Mouse (Mus musculus): ENCODE data around the gene Ostm1. TPM values are rescaled to one million over a fixed set of nuclear protein-coding genes. Genes with fewer than 3 reads are reported as not detected.

The Ostm1 gene
- polyA plus RNA-seq, 1 experiment from 2014 or later = 13.5 TPM

DNA sequence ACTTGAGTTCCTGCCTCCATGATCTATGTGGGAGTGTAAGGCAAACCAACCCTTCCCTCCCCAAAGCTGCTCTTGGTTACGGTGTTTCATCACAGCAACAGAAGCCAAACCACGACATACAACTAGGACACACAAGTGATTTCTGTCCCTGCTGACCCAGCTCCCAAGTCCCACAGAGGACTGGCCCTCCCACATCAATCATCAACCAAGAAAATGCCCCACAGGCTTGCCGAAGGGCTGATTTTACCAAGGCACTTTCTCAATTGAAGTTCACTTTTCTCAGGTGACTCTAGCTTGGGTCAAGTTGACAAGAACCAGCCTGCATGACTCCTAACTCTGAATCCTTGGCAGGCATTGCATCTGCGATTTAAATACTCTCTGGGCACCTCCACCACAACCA is 91.9 kb downstream of the Ostm1 start:
- H3K4me1 ChIP-seq (replicated peaks; ENCODE audit: control insufficient read depth, insufficient read depth) = no peaks in the 10 kb centered on the region
- no peak overlapping the region for H3K27ac ChIP-seq (replicated peaks)
- no peaks in the 10 kb centered on the region for H3K9me3 ChIP-seq (ENCODE audit: control insufficient read depth, low read length)
- DNase-seq (ENCODE audit: low spot score) (no peak), ATAC-seq (ENCODE audit: low FRiP score, low TSS enrichment) (no peak)
- no peak overlapping the region for H3K9ac ChIP-seq (ENCODE audit: low read length)
- H3K4me3 ChIP-seq (ENCODE audit: low read depth, low read length) = no peak overlapping the region
- no peaks in the 10 kb centered on the region for H3K36me3 ChIP-seq (ENCODE audit: control insufficient read depth, insufficient read depth, low read length)
- no peak for TF ChIP-seq EP300 (optimal IDR thresholded peaks at IDR 0.05)
- no peak for TF ChIP-seq CTCF (IDR thresholded peaks at IDR 0.05; ENCODE audit: low read depth)
- no peak overlapping the region for H3K4me2 ChIP-seq (replicated peaks; ENCODE audit: low read depth)
- H3K27me3 ChIP-seq (ENCODE audit: control insufficient read depth, insufficient read depth, low read length) = no peaks in the 10 kb centered on the region
- 80% methylated on average over 4 of the region's 4 CpGs for WGBS

- ATAC-seq (ENCODE audit: low FRiP score, low TSS enrichment) (no peak), DNase-seq (ENCODE audit: low spot score) (no peak)
- Histone ChIP-seq H3K36me3 (ENCODE audit: control insufficient read depth, insufficient read depth, low read length) (no peaks in the 10 kb centered on the region), H3K27me3 (ENCODE audit: control insufficient read depth, insufficient read depth, low read length) (no peaks in the 10 kb centered on the region), H3K4me3 (ENCODE audit: low read depth, low read length) (peak overlapping the region; percentile 80), H3K4me2 (replicated peaks; ENCODE audit: low read depth) (peak overlapping the region; percentile 95), H3K4me1 (replicated peaks; ENCODE audit: control insufficient read depth, insufficient read depth) (no peaks in the 10 kb centered on the region), H3K27ac (replicated peaks) (no peak overlapping the region), H3K9me3 (ENCODE audit: control insufficient read depth, low read length) (no peaks in the 10 kb centered on the region), H3K9ac (ENCODE audit: low read length) (peak overlapping the region; percentile 79)
- 42% methylated on average over 6 of the region's 6 CpGs for WGBS
- TF ChIP-seq CTCF (IDR thresholded peaks at IDR 0.05; ENCODE audit: low read depth) = no peak
- TF ChIP-seq EP300 (optimal IDR thresholded peaks at IDR 0.05) = no peak
Observed at GRCm38 (mm10) chr10:42678331-42678730, 94.7 kb downstream of the Ostm1 start.

DNA sequence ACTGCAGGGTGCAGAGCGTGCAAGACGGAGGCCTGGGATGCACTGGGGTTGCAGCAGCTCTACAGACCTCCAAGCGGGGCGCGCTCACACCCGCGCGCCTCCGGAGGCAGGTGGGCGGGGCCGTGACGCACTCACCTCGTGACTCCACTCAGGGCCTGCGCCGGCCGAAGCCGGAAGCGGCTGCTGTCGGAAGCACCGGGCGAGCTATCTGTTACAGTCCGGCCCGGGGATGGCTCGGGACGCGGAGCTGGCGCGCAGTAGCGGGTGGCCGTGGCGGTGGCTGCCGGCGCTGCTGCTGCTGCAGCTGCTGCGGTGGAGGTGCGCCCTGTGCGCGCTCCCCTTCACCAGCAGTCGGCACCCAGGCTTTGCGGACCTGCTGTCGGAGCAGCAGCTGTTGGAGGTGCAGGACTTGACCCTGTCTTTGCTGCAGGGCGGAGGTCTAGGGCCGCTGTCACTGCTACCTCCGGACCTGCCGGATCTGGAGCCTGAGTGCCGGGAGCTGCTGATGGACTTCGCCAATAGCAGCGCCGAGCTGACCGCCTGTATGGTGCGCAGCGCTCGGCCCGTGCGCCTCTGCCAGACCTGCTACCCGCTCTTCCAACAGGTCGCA is 95.2 kb downstream of the Ostm1 start:
- under 1% methylated on average over 53 of the region's 56 CpGs for WGBS

DNA sequence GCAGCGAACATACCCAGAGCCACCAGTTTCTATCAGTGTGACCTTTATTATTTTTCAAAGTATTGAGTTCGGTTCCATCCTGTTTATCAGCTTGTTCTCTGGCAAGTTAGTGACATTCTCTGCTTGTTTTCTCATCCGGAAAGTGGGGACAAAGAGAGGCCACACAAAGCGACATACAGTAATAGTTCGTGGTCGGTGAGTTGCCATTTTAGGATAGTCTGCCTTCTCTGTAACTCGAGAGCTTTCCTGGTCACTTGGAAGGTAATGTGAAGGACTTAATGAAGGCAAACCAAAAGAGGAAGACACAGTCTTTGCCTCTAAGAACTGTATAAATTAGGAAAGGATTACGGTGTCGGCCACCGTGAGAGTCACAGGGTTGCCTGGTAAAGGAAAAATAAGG is 96.0 kb downstream of the Ostm1 start:
- WGBS = 19% methylated on average over 10 of the region's 10 CpGs
- peak overlapping the region; percentile 79 for H3K9ac ChIP-seq (ENCODE audit: low read length)

More for the DNA sequence above, 95.2 kb downstream of the Ostm1 start:
- TF ChIP-seq CTCF (IDR thresholded peaks at IDR 0.05; ENCODE audit: low read depth) = peak; percentile 38; the same call in 1 of the 2 replicates
- no peak for TF ChIP-seq EP300 (optimal IDR thresholded peaks at IDR 0.05)
- ATAC-seq (ENCODE audit: low FRiP score, low TSS enrichment) (peak; percentile 98), DNase-seq (ENCODE audit: low spot score) (peak; percentile 94)
- Histone ChIP-seq H3K9ac (ENCODE audit: low read length) (peak overlapping the region; percentile 79), H3K27ac (replicated peaks) (peak overlapping the region; percentile 69), H3K4me2 (replicated peaks; ENCODE audit: low read depth) (peak overlapping the region; percentile 95), H3K4me3 (ENCODE audit: low read depth, low read length) (peak overlapping the region; percentile 80), H3K9me3 (ENCODE audit: control insufficient read depth, low read length) (no peaks in the 10 kb centered on the region), H3K36me3 (ENCODE audit: control insufficient read depth, insufficient read depth, low read length) (no peaks in the 10 kb centered on the region), H3K27me3 (ENCODE audit: control insufficient read depth, insufficient read depth, low read length) (no peaks in the 10 kb centered on the region), H3K4me1 (replicated peaks; ENCODE audit: control insufficient read depth, insufficient read depth) (no peaks in the 10 kb centered on the region)

DNA sequence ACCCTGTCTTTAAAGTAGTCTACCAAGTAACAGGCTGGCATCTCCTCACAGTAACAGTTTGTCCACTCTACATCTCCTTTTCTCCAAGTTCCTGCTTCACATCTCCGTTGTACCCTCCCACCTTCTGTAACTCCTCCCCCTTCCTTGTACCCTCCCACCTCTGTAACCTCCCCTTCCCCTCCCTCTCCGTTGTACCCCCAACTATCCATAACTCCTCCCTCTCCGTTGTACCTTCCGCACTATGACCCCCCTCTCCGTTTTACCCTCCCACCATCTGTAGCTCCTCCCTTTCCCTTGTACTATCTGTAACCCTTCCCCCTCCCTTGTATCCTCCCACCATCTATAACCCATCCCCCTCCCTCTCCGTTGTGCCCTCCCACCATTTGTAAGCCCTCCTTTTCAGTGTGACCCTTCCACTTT is 97.0 kb downstream of the Ostm1 start:
- H3K36me3 ChIP-seq (ENCODE audit: control insufficient read depth, insufficient read depth, low read length) = no peaks in the 10 kb centered on the region
- no peak overlapping the region for H3K4me3 ChIP-seq (ENCODE audit: low read depth, low read length)
- no peak overlapping the region for H3K27ac ChIP-seq (replicated peaks)
- TF ChIP-seq EP300 (optimal IDR thresholded peaks at IDR 0.05) = no peak
- no peak for TF ChIP-seq CTCF (IDR thresholded peaks at IDR 0.05; ENCODE audit: low read depth)
- no peak for ATAC-seq (ENCODE audit: low FRiP score, low TSS enrichment)
- no peak overlapping the region for H3K9ac ChIP-seq (ENCODE audit: low read length)
- H3K27me3 ChIP-seq (ENCODE audit: control insufficient read depth, insufficient read depth, low read length) = no peaks in the 10 kb centered on the region
- no peaks in the 10 kb centered on the region for H3K4me1 ChIP-seq (replicated peaks; ENCODE audit: control insufficient read depth, insufficient read depth)
- DNase-seq (ENCODE audit: low spot score) = no peak
- H3K9me3 ChIP-seq (ENCODE audit: control insufficient read depth, low read length) = no peaks in the 10 kb centered on the region
- 19% methylated on average over 6 of the region's 6 CpGs for WGBS
- no peak overlapping the region for H3K4me2 ChIP-seq (replicated peaks; ENCODE audit: low read depth)

More for the DNA sequence above, 96.0 kb downstream of the Ostm1 start:
- Histone ChIP-seq H3K27ac (replicated peaks) (no peak overlapping the region), H3K36me3 (ENCODE audit: control insufficient read depth, insufficient read depth, low read length) (no peaks in the 10 kb centered on the region), H3K9me3 (ENCODE audit: control insufficient read depth, low read length) (no peaks in the 10 kb centered on the region), H3K27me3 (ENCODE audit: control insufficient read depth, insufficient read depth, low read length) (no peaks in the 10 kb centered on the region), H3K4me2 (replicated peaks; ENCODE audit: low read depth) (peak overlapping the region; percentile 95), H3K4me3 (ENCODE audit: low read depth, low read length) (peak overlapping the region; percentile 80), H3K4me1 (replicated peaks; ENCODE audit: control insufficient read depth, insufficient read depth) (no peaks in the 10 kb centered on the region)
- DNase-seq (ENCODE audit: low spot score) (no peak), ATAC-seq (ENCODE audit: low FRiP score, low TSS enrichment) (no peak)
- TF ChIP-seq EP300 (optimal IDR thresholded peaks at IDR 0.05) (no peak), CTCF (IDR thresholded peaks at IDR 0.05; ENCODE audit: low read depth) (no peak)

DNA sequence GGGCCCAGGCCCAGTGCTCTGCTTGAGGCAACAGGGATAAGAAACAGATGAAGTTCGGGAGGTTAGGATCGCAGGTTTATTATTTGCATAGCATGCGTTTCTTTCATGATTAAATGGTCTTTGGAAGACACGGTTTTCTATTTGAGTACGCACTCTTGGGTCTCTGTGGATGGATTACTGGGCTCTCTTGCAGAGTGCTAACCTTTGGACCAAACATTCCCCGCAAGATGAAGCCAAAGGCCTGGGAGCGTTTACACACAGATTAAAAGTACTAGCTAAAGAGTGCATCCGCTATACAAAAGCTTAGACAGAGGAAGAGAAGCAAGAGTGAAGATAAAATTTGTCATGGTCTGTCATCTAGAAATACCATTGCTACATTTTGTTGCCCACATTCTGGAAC is 98.8 kb downstream of the Ostm1 start:
- H3K9ac ChIP-seq (ENCODE audit: low read length) = no peak overlapping the region
- no peak overlapping the region for H3K4me2 ChIP-seq (replicated peaks; ENCODE audit: low read depth)
- H3K9me3 ChIP-seq (ENCODE audit: control insufficient read depth, low read length) = no peaks in the 10 kb centered on the region
- no peaks in the 10 kb centered on the region for H3K4me1 ChIP-seq (replicated peaks; ENCODE audit: control insufficient read depth, insufficient read depth)
- no peak overlapping the region for H3K4me3 ChIP-seq (ENCODE audit: low read depth, low read length)
- no peaks in the 10 kb centered on the region for H3K36me3 ChIP-seq (ENCODE audit: control insufficient read depth, insufficient read depth, low read length)
- ATAC-seq (ENCODE audit: low FRiP score, low TSS enrichment) = no peak
- TF ChIP-seq CTCF (IDR thresholded peaks at IDR 0.05; ENCODE audit: low read depth) (no peak), EP300 (optimal IDR thresholded peaks at IDR 0.05) (no peak)
- no peaks in the 10 kb centered on the region for H3K27me3 ChIP-seq (ENCODE audit: control insufficient read depth, insufficient read depth, low read length)
- 41% methylated on average over 8 of the region's 8 CpGs for WGBS
- H3K27ac ChIP-seq (replicated peaks) = no peak overlapping the region
- no peak for DNase-seq (ENCODE audit: low spot score)
